Mouse (Mus musculus): Measurements from ENCODE around the gene Bcar3.
A peak's percentile ranks its signal among the peaks of the same experiment; 100 is the strongest.

The Bcar3 gene

DNA sequence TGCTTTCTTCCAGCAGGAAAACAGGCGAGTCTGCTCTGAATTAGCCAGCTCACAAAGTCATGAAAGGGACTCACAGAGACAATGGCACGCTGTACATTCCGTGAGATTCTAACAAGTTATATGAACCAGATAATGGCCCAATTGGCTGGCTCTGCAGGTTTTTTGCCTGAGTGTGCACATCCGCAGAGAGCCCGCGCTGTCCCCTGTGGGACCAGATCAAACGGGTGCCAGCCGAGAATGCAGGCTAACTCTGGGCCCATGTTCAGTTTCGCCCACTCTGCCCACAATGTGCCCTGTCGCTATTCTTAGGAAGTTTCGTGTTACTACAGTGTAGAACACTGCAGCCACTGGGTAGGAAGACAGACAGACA, 167.6 kb downstream of the Bcar3 start:
- DNase-seq: peak; percentile 31 to 36

DNA sequence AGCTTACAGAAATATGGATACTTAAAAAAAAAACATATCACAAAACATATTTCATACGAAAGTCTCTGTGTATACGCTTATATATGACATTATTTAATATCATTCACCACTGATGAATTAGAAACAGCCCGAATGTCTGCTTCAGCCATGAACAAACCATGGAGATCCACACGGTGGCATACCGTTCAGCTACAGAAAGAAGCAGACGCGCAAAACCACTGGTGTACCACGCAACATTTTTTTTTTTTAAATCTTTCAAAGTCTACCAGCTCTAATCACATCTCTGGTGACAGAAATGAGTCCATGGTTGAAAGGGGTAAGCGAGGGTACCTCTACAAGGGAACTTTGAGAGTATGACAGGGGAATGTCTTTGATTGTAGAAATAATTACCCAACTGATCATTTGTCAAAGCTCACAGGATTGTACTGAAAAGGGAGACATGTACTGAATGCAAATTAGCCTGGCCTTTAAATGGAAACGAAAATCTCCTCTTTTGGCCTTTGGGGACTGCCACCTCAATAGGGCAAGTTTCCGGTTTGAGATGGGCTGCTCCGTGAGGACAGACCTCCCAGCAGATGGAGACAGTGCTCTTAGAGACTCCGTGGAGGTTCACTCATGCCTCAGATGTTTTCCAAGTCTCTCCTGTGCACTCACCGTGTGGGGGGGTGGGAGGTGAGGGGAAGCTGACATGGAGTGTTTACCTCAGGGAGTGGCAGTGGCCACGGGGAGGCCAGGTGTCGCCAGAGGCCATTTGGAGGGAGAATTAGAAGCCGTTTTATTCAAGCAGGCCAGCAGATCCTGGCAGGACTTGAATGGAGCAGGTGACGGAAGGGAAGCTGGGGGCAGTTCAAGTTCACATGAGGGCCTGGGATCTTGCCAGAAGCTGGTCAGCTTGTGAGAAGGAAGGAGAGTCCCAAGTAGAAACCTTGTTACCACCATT, 168.3 kb downstream of the Bcar3 start:
- peak in 1 of 2 experiments; percentile 31 for DNase-seq

DNA sequence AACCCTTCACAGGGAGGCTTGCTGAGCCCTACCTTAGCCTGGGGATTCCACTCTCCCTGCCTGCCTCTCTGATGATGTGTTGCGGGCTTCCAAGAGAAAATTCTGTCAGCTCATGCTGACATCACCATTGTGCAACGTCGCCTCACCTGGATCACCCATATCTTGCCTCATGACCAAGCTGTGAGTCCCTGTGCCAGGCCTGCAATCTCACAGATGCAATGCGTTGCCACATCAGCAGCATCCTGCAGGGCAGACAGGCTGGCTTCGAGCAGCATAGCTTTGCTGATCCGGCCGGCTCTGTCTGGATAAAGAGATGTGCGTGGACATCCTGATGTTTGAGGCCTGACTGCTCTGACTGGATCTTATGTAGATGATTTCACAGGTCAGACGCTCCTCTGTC, 169.2 kb downstream of the Bcar3 start:
- no peak for DNase-seq

DNA sequence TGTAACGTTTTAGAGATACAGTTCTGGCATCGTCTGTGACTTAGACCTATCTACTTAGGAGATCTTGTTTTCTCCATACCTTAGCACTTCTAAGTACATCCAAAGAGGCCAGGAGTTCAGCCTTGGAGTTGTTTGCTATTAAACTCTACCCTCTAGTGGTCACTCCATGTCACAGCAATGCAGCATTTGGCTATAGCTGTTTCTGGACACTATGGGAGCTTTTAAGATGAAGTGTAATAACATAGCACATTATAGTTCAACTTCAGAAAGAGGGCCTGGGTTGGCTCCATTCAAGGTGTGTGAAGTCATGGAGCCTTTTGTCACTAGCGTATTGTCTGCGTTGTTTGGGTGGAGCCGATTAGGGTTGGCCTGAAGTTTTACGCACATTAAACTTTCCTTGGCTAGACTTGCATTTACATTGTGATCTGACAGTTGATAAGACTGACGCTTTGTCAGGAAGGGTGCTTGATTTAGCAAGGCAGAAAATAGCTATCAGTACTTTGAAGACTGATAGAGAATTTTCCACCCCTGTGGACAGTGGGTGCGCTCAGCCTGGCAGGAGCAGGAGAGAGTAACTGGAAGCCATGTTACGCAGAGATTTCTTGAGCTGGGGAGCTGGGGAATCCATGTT, 172.3 kb downstream of the Bcar3 start:
- DNase-seq: peak in 1 of 2 experiments; percentile 33

DNA sequence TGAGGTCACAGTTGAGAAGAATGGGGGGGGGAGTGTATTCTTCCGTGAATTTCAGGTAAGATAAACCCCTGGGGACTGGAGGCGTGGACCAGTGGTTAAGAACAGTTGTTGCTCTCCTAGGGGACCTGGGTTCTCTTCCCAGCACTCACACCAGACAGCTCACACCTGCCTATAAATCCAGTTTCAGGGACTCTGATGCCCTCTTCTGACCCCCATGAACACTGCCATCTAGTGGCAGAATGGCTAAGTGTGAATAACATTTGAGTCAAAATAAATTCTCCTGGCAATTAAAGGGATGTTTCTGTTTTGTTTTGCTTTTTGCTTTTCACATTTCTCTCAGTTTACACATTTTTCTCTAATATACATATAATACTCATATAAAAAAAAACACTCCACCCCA, 174.0 kb downstream of the Bcar3 start:
- no peak for DNase-seq

DNA sequence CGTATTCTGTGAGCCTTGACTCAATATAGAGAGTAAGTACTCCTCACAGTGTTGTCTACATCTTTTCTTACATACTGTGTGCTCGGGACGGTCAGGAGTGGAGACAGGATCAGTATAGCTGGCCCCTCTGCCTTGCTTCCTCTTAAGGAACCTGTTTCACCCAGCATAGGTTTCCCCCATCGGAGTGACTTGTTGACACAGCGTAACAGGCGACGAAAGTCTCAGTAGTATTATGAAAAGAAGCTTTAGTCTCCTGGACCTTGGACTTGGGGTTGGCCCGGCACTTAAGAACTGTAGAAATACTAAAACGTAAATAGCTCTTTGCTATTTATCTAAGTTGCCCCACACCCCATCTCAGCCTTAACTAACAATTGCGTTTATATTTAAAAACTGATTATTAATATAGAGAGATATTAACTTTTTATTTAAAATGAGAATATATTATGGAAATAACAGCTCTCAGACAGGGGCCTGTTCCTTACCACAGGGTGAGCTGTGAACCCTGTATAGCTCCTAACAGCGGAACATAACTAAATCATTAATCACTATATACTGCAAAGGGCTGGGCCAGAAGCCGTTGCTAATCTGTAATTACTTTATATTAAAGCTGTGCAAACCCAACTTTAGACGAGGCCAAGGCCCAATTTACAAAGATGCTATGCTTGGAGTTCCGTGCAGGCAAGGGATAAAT, 176.5 kb downstream of the Bcar3 start:
- no peak for DNase-seq

DNA sequence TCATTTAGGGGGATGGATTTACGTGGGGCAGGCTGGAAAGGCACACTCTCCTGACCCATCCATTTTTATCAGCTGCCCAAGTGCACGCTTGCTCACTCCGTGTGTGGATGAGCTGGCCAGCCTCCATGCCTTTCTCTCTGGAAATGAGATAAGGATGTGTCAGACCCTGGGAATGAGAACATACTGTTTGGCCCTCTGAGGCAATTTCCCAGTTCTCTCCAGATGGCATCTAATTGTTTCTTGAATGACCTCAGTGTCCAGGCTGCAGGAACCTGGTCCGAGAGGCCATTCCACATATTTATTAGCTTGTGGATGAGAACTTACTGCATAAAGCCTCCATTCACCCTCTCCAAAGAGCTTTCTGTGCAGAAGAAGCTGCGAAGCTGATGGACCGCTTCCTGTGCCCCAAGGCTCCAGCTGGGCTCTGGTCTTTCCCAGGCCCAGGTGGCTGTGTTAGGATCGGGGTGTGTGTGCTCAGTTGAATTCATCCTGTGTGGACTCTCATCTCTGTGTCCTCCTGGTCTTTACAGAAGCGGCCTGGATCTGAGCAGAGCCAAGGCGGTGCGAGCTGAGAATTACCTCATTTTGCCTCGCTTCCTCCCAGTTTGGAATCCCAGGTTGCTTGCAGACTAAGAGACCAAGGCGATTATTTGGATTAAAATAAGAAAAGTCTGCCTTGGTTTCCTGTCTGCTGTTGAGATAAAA, 177.2 kb downstream of the Bcar3 start:
- no peak for DNase-seq

DNA sequence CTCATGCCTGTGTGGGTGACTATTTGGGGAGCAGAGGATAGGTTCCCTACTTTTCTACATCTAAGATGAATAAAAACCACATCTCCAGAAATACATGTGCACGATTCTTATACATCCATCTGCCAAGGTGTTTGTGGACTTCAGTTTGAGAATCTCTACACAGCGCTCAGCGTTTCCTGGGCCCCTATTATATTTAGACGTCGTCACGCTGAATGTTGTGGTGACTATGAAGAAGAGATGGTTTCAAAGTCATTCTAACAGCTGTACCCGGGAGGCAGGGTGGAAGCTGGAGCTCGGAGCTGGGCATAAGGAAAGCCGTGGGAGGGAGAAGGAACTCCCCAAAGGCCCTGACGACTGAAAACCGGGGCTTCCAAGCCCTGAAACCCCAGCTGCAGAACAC, 178.5 kb downstream of the Bcar3 start:
- no peak for DNase-seq

DNA sequence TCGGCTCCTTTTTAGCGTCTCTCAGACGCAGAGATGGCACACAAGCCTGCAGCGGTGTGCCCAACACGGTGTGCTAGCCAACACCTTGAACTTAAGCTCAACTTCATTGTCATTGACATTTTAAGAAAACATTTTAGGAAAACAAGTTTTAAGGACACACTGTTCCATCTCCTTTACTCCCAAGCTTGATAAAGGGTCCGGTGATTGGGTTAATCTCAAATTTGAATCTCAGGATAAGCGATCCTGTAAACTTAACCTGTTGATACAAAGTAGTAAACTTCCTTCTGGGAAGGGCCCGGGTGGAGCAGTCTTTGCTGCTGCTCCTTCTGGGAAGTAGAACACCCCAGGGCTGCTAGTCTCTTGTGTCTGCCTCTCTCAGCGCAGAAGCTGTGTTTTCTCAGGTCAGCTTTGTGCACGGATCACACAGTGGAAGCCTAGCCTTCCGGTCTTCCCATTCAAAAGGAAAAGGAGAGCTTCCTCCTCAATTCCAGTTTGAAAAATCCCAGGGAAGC, 179.6 kb downstream of the Bcar3 start:
- no peak for DNase-seq

DNA sequence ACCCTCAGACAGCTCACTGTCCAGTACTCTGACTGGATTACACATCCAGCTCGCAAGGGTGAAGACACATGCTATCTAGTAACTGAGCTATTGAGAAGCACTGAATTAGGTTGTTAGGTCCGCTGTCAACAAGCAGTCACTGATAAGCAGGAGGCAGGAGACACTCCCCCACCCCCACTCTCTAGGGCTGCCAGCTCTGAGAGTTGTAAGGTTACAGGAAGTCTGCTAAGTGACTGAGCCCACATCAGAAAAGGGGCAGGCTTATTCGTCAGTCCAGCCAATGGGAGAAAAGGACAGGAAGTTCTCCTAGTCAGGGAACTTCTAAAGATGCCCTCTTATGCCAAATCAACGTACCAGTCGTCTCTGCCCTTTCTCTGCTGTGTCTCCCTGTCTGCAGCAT, 180.1 kb downstream of the Bcar3 start:
- peak; percentile 30 to 36 for DNase-seq

DNA sequence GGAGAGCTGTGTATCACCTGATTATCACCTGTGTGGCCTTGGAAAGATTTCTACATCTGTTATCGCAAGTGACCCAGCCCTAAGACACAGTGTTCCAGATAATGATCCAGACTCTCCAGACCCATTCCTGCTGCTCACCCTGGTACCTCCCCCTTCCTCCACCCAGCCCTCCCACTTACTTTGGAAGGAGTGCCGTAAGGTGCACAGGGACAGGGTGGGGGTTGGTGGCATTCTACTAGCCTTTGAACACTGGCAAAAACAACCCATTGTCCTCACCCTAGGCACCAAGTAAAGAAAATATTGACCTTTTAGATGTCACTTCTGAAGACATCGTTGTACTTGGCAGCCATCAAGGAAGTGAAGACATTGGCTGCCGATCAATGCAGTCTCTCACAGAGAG, 180.9 kb downstream of the Bcar3 start:
- no peak for DNase-seq

DNA sequence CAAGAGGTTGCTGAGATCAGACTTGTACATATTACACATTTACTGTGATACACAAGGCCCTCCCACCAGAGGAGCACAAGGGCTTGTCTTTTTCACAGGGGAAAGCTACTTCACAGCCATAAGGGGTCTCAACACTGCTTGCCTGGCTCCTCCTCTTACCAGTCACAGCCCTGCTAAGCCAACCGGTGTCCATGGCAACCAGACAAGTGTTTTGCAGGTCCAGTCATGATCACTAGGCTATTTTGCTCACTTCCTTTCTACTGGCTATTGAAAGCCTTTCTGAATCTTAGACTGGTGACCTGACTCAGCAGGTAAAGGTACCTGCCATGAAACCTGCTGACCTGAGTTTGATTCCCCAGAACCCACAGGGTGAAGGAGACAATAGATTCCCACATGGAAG, 181.8 kb downstream of the Bcar3 start:
- DNase-seq: no peak

DNA sequence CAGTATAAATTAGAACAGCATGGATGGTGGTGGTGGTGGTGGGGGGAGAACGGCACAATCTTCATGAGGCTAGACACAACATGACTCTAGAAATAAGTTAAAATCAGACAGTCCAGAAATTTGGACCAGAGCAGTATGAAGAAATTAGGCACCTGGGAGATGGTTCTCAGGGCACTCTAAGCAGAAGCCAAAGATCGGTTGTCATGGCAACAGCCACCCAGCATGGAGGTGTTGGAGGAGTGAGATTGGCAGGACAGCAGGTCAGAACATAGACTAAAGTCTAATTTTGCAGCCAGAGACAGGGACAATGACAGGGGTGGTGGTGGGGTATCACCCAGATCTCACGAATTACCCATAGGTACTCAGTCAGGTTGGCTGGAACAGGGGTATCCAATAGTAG, 182.7 kb downstream of the Bcar3 start:
- DNase-seq: no peak

DNA sequence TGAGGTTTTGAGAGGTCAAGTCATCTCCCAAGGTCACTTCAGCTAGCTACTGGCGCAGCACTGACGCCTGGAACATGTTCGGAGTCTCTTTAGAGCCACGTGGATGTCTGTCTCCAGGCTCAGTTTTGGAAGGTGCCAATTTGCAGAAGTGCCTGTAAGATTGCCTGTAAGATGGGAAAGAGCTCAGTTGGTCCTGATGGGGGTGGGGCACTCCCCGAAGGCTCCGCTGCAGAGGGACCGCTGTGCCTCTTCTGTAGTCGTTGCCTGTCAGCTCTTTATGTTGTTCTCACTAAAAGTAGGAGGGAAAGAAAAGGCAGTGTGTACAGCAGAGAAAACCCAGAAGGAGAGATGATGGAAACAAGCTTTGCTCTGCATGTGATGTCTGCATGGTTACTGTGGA, 183.6 kb downstream of the Bcar3 start:
- no peak for DNase-seq

DNA sequence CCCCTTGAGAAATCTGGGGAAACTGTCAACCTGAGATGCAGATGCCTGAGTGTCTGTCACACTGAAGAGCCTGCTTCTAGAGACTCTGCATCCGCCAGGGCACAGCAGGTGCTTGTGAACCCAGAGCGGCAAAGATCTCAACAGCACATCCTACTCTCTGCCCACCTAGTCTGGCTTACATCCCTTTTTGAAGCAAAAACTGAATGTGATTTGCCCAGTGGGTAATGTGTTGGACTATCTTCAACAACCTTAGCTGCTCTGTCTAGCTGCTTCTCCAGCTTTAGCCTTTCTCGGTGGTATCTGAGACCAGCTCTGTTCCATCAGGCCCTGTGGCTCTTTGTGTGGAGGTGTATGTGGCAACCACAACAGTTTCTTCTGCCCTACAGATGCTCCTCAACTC, 184.8 kb downstream of the Bcar3 start:
- DNase-seq: no peak

DNA sequence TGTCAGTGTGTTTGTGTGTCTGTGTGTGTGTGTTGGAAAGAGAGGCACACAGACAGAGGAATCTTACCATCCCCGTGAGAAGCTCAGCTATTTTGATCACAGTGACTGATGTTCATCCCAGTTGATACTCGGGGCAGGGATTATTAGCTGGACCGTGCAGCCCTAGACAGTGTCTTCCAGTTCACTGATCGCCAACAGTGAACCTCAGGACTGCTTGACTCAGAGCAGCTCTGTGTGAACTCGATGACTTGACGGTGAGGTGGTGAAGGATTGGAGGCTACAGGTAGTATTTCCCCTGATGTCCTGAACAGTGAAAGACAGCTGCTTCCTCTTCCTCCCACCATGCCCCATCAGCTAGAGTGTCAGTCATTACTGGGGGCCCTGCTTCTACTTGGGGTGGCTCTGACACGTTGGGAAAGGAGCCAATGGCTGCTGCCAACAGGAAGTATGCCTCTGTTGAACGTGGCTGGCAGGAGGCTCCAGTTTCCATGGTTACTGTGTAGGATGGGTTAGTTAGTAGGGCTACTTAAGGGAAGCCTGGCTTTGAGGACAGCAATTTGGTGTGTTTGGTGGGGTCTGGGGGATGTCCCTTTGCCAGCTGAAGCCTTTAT, 186.2 kb downstream of the Bcar3 start:
- no peak for DNase-seq

DNA sequence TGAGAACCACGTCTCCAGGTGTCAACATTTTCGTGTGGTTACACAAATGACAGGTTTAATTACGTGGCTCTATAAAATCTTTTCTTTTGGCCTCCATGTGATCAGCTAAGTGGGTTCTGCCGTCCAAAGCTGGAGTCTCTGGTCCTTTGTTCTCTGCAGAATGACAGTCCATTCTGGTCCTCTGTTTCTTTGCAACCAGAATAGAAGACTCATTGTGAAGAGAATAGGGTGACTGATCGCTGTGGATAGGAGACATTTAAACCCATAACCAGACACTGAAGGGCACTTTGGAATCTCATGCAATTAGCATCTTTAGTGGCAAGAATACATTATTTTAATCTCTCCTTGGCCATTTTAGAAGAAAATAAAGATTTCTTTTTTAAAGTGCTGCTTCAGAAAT, 187.1 kb downstream of the Bcar3 start:
- no peak for DNase-seq

DNA sequence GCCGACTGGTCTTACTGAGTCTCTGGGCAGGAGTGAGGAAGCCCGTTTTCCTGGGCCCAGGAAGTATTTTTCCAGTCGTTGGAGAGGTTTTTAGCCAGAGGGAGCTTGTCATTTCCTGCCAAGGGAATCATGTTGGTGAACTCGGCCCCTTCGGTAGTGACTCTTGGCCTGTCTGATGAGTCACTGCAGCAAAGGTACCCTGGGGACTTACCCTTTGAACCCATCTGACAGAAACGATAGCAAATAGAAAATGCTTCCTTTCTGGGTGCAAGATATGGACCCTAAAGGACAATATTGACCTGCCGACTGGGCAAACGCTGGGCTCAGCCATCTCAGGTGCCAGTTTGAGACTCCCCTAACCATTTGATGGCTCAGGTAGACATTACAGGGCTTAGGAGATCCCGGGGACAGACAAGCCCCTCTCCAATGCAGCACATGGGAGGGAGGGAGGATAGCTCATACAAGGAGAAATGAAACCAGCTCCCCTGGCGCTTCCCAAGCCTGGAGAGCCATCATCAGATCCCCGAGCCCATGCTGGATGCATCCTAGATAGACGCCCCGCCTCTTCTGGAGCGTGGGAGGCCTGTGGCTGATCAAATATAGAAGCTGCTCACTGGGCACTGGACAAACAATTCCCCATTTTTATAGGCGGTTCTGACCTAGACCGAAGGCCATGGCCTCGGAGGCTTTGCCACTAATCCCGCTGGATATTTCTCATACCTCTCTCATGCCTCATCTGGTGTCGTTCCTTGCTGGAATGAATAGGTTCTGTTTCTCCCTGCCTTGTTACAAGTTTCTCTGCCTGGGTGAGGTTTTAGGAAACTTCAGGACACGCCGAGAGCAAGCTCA, 188.2 kb downstream of the Bcar3 start:
- no peak for DNase-seq

DNA sequence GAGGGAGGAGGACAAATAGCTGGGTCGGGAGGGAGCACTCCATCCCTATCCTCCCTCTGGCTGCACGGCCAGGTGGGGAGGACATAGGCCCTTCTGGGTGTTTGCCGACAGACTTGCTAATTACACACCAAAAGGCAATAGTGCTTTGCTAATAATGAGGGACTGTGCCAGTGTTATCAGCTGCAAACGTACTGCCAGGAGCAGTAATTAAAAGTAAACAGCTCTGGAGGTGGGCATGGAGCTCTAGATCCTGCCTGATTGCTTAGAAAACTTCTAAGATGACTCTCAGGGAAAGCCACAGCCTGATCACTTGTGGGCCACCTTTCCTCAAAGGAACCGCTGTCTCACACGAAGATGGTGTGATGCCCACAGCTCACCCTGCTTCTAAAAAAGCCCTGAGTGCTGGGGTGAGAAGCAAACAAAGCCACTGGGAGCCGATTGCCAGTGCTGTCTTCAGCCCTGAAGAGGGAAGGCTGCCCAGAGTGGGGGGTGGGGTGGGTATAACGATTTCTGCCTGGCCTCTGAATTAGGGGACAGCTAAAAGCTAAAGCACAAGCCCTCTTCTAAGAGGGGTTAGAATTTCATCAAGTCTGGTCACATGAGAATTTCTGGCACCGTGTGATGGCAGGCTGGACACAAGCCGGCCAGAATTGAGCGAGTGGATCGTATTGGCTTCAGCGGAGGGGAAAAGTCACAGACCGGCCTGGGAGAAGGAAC, 189.3 kb downstream of the Bcar3 start:
- DNase-seq: no peak

DNA sequence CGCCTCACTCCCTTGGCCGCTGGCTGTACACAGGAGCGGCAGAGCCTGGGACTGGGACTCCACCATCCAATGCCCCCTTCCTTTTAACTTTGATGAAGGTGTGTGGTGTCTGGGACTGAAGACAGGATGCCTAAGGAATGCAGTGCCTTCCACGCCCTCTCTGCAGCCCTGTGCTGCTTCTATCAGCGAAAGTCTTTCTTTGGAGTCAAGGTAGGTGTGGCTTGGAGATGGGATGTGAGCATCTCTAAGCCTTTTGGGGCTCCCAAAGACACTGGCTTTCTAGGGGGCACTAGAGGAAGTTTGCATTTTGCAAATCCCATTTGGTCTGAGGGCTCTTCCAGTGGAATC, 189.8 kb downstream of the Bcar3 start:
- DNase-seq: no peak

DNA sequence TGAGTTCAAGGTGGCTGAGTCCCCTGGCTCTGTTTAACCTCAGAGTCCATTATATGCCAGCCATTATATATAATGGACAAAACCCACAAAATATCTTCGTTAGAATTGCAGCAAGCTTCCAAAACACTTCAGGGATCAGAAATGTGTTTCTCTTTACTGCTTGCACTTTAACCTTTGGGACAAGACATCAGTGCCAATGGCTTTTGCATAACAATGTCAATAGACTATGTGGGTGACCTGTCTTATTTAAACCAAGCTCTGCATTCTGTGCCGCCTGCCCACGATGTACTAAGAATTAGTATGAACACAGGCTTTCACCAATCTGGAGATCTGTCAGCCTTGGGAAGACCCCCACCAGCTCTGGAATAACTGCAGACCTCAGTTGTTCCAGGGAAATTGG, 190.4 kb downstream of the Bcar3 start:
- DNase-seq: no peak
